Mouse (Mus musculus): ENCODE results near the gene Lrrc34. TPM values are rescaled to one million over a fixed set of nuclear protein-coding genes. Genes with fewer than 3 reads are reported as not detected.
A peak's percentile ranks its signal among the peaks of the same experiment; 100 is the strongest.

The Lrrc34 gene
- polyA plus RNA-seq, 1 experiment from 2014 or later: 4.0 TPM

DNA sequence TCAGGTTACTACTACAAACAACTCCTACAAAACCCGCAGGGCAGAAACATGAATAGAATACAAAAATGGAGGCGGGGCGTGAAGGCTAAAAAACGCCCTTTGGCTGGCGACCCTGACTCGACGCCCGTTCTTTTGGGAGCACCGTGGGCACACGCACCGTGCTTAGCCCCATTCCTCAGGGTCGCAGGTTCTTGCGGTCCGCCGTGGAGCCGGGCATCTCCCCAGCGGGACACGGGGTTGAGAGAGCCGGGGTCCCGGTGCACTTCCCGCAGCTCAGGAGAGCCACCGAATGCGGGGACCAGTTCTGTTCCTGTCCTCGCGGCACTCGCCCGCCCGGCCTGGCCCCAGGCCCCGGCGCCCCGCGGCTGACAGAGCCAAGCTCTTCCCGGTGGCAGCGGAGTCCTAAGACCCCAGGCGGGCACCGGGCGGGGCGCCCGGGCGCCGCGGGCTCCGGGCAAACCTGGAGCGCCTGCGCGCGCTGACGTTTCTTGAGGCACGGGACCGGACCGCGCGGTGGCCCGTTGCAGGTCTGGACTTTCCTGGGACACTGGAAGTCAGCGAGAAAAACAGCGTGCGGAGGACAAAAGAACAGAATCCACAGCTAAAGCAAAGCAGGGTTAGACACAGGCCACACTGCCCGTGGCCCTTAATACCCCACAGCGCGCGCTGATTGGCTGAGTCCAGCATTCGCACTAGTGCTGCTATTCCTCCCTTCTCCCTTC, 52.4 kb downstream of the Lrrc34 start:
- Histone ChIP-seq H3K27me3 (ENCODE audit: insufficient read depth, poor library complexity, severe bottlenecking) (peaks cover 42% of the 10 kb centered on the region), H3K4me3 (peak overlapping the region; percentile 81), H3K4me1 (replicated peaks) (peaks cover 16% of the 10 kb centered on the region), H3K27ac (peak overlapping the region; percentile 91), H3K9me3 (no peaks in the 10 kb centered on the region), H3K36me3 (no peaks in the 10 kb centered on the region)
- WGBS: under 1% methylated on average over 62 of the region's 62 CpGs
- peak; percentile 65 for DNase-seq (ENCODE audit: low spot score)

DNA sequence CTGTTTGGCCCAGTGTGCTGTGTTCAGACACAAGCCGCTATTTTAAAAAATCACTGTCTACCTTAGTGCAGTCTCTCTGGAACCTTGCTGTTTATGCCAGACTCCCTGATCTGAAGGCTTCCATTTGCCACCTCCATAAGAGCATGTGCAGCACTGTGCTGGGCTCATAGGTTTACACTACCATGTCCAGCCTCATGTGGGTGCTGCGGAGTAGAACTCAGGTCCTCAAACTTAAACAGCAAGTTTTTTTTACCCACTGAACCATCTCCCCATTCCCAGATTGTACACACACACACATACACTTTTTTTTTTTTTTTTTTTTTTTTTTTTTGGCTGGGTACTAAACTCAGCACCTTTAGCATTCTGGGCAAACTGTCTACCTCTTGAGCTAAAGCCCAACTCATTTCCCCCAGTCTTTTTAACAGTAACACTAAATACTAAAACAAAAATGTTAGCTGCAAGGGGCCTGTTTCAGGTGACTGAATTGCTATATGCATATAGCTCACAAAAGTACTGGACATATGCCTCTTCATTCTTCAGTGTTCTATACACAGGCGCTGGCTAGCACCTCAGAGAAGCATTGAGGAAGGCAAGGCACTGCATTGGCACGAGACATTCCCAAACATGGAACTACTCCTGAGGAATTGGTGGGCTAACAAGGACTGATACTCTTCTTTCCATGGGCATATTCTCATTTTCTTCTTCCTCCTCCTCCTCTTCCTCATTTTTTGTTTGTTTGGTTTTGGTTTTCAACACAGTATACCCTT, 53.8 kb downstream of the Lrrc34 start:
- DNase-seq (ENCODE audit: low spot score): peak; percentile 17
- 74% methylated on average over 4 of the region's 4 CpGs for whole genome bisulfite sequencing

DNA sequence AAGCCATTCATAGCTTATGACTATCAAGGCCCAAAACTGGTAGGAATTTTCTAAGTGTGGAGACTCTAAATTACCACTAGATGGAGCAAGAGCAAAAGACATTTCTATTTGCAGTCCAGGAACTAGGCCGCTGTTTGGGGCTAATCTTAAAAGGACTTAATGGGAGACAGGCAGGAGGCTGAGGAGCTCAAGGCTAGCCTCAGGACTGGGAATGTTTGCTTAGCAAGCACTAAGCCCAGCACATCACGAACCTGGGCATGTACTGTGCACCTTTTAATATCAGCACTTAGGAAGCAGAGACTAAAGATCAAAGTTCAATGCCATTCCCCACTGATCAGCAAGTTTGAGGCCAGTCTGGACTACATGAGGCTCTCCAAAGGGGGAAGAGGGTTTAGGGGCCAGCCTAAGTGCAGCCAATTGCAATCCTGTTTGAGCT, 55.2 kb downstream of the Lrrc34 start:
- Histone ChIP-seq H3K27me3 (ENCODE audit: insufficient read depth, poor library complexity, severe bottlenecking) (peaks cover 20% of the 10 kb centered on the region), H3K4me1 (replicated peaks) (peaks cover 6% of the 10 kb centered on the region; the same call in 1 of the 2 replicates), H3K36me3 (no peaks in the 10 kb centered on the region), H3K9me3 (no peaks in the 10 kb centered on the region), H3K27ac (no peak overlapping the region), H3K4me3 (no peak overlapping the region)
- DNase-seq (ENCODE audit: low spot score): peak; percentile 37
- 3% methylated on average over 2 of the region's 2 CpGs for WGBS

More for the DNA sequence above, 53.8 kb downstream of the Lrrc34 start:
- Histone ChIP-seq H3K36me3 (no peaks in the 10 kb centered on the region), H3K9me3 (no peaks in the 10 kb centered on the region), H3K4me3 (no peak overlapping the region), H3K4me1 (replicated peaks) (peaks cover 6% of the 10 kb centered on the region; the same call in 1 of the 2 replicates), H3K27me3 (ENCODE audit: insufficient read depth, poor library complexity, severe bottlenecking) (peaks cover 34% of the 10 kb centered on the region), H3K27ac (no peak overlapping the region)

DNA sequence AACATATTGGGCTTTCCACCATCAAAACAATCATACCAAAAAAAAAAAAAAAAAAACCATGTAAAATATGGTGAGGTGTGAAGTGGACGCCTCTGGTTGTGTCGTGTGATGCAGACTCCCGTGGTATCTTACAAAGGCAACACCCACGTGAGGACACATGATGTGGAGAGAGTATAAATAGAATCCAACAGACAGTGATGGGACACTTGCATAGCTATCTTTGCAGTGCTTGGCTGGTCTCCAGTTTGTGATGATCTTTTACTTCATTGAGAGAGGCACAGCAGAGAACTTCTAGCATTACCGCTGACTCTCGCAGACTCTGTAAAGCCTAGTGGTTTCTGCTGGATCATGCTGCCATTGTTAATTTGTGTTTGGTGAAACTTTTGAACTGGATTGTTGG, 58.8 kb downstream of the Lrrc34 start:
- WGBS: 86% methylated on average over 6 of the region's 6 CpGs
- H3K27ac ChIP-seq: no peak overlapping the region
- peaks cover 5% of the 10 kb centered on the region; the same call in 1 of the 2 replicates for H3K27me3 ChIP-seq (ENCODE audit: insufficient read depth, poor library complexity, severe bottlenecking)
- no peaks in the 10 kb centered on the region for H3K4me1 ChIP-seq (replicated peaks)
- H3K4me3 ChIP-seq: no peak overlapping the region
- H3K9me3 ChIP-seq: no peaks in the 10 kb centered on the region
- DNase-seq (ENCODE audit: low spot score): no peak
- H3K36me3 ChIP-seq: no peaks in the 10 kb centered on the region

Other genes starting within 250 kb of the Lrrc34 start
- 25.8 and 26.7 TPM in 2 replicates for gene Mecom, start 99.9 kb downstream of the Lrrc34 start, polyA plus RNA-seq (2016; fragmentation: Nextera tagmentation; extraction: Ambion mirVana)
- gene Actrt3, start 47.9 kb downstream of the Lrrc34 start, polyA plus RNA-seq (2016; fragmentation: Nextera tagmentation; extraction: Ambion mirVana): 0.14 TPM in 1 of 2 replicates, not detected in the other
- 24.3 and 28.1 TPM in 2 replicates for gene Mynn, start 45.8 kb downstream of the Lrrc34 start, polyA plus RNA-seq (2016; fragmentation: Nextera tagmentation; extraction: Ambion mirVana)
- gene Lrriq4, start 3.4 kb downstream of the Lrrc34 start, polyA plus RNA-seq (2016; fragmentation: Nextera tagmentation; extraction: Ambion mirVana): not detected in 2 replicates
- not detected in 2 replicates for gene Lrrc31, start 52.0 kb upstream of the Lrrc34 start, polyA plus RNA-seq (2016; fragmentation: Nextera tagmentation; extraction: Ambion mirVana)
- gene Samd7, start 98.4 kb upstream of the Lrrc34 start, polyA plus RNA-seq (2016; fragmentation: Nextera tagmentation; extraction: Ambion mirVana): not detected in 2 replicates
- gene Sec62, start 145.0 kb upstream of the Lrrc34 start, polyA plus RNA-seq (2016; fragmentation: Nextera tagmentation; extraction: Ambion mirVana): 40.4 and 49.0 TPM in 2 replicates
- 0.69 and 0.71 TPM in 2 replicates for gene Gpr160, start 208.1 kb upstream of the Lrrc34 start, polyA plus RNA-seq (2016; fragmentation: Nextera tagmentation; extraction: Ambion mirVana)

All from hindbrain, embryonic 10.5 days (tissue).